Comparison of ENCODE assay signal across 12 mouse cellular contexts in the genomic region with DNA sequence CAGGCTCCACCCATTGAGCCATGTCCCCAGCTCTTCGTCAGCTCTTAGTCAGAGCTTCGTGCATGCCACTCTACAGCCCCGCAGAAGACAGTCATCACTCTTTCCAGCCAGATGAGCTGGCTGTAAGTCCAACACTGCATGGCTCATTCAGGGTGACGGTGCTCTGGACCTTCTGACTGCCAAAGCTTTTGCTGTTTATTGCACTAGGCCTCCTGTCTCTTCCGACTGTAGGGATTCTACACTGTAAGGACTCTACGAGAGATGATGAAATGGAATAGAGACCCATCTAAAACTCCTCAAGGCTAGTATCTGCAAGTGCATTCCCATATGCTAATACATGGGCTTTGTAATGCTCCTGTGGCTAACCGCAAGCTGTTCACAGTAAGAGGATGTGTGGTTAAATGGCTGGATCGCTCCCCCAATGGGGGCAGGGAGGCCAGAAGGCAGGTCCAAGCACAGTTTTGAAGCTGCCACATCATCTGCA.
DNase-seq lines count a peak whose midpoint lies in the region; ATAC-seq and TF ChIP-seq lines count a peak whose summit lies in the region.
"Had no signal": no experiment of that assay in that cellular context is flagged by ENCODE, and none has a peak within 500 bp of the region (broad histone marks: within the 10 kb centered on the region; RNA-seq: fewer than 3 reads in every experiment).

No protein-coding gene starts in this region.

- H3ac ChIP-seq in myocyte (ENCODE audit: control insufficient read depth, insufficient read length), result no peak overlapping the region

- peak; percentile 35 for DNase-seq in adrenal gland, postnatal 14 days
- no peak for DNase-seq in adrenal gland, postnatal 4 days (ENCODE audit: low spot score in 2 of 2)
- DNase-seq in thymus, postnatal 0 days (ENCODE audit: low spot score), result peak; percentile 16
- no peak for DNase-seq in thymus, postnatal 10 days (ENCODE audit: low spot score in 2 of 2)
- peak; percentile 58 for DNase-seq in brain, adult 2 months (ENCODE audit: low read depth, low spot score)
- DNase-seq in layer of hippocampus, adult 18-20 months (ENCODE audit: low spot score in 2 of 2), result no peak
- DNase-seq: gastrocnemius, adult 2 months; kidney, postnatal 14 days; lung, postnatal 4 days had no signal

- no peak overlapping the region for H3K4me3 ChIP-seq in myocyte
- H3K4me3 ChIP-seq: gastrocnemius, adult 2 months had no signal

- H3K4me2 ChIP-seq in myocyte (ENCODE audit: low read depth), result peak overlapping the region; percentile 54

- no peaks in the 10 kb centered on the region for H3K27me3 ChIP-seq in myocyte (ENCODE audit: control insufficient read depth, insufficient read depth, insufficient read length)

- ATAC-seq in cerebellum, adult (ENCODE audit: insufficient number of reproducible peaks, low FRiP score, low TSS enrichment), result no peak
- ATAC-seq: hindbrain, postnatal 0 days had no signal

- H3K79me2 ChIP-seq in myocyte (ENCODE audit: control insufficient read depth, insufficient read depth), result peaks cover 23% of the 10 kb centered on the region

- TF ChIP-seq POLR2A in myocyte (IDR thresholded peaks at IDR 0.05; ENCODE audit: insufficient read length, low read depth), result no peak

- no peaks in the 10 kb centered on the region for H3K36me3 ChIP-seq in myocyte (ENCODE audit: control insufficient read depth, insufficient read depth)

TF ChIP-seq in myocyte, 11 proteins besides CTCF, POLR2A, EP300 and RAD21:
- TF ChIP-seq MAX (IDR thresholded peaks at IDR 0.05; ENCODE audit: low read depth) (no peak), TCF12 (IDR thresholded peaks at IDR 0.05; ENCODE audit: insufficient read depth, poor library complexity, severe bottlenecking) (no peak), MYOD1 (IDR thresholded peaks at IDR 0.05; ENCODE audit: control insufficient read depth in 1 of 3, insufficient read length in 2 of 3, low read depth in 2 of 3) (no peak), USF1 (IDR thresholded peaks at IDR 0.05; ENCODE audit: low read depth) (no peak), REST (IDR thresholded peaks at IDR 0.05; ENCODE audit: insufficient read depth, insufficient read length) (no peak), MYOG (IDR thresholded peaks at IDR 0.05; ENCODE audit: control insufficient read depth in 1 of 3, insufficient read depth in 1 of 3, insufficient read length in 2 of 3, low read depth in 2 of 3) (peak in 1 of 3 experiments; percentile 19), SRF (IDR thresholded peaks at IDR 0.05; ENCODE audit: control insufficient read depth, insufficient read length, low read depth) (no peak), E2F4 (IDR thresholded peaks at IDR 0.05; ENCODE audit: insufficient read depth) (no peak), CEBPB (IDR thresholded peaks at IDR 0.05; ENCODE audit: insufficient read depth, poor library complexity, severe bottlenecking) (peak; percentile 70), POLR2AphosphoS2 (IDR thresholded peaks at IDR 0.05; ENCODE audit: insufficient read length, low read depth) (no peak), TCF3 (IDR thresholded peaks at IDR 0.05; ENCODE audit: insufficient read length, low read depth) (no peak)

Comparison
In these comparisons a context has a peak if more than half of its experiments do, and no peak if none do; other contexts are left out.
1. DNase-seq: peak in adrenal gland, postnatal 14 days (single experiment), thymus, postnatal 0 days (single experiment) and brain, adult 2 months (single experiment); none in adrenal gland, postnatal 4 days (0 of 2), thymus, postnatal 10 days (0 of 2) and layer of hippocampus, adult 18-20 months (0 of 2).